Mouse (Mus musculus): ENCODE results near the gene Ube2g2. TPM values are rescaled to one million over a fixed set of nuclear protein-coding genes. Genes with fewer than 3 reads are reported as not detected.

Gene Ube2g2
- 66.6 and 69.5 TPM in 2 replicates for polyA plus RNA-seq (2015; fragmentation: Nextera tagmentation; extraction: Ambion mirVana)

DNA sequence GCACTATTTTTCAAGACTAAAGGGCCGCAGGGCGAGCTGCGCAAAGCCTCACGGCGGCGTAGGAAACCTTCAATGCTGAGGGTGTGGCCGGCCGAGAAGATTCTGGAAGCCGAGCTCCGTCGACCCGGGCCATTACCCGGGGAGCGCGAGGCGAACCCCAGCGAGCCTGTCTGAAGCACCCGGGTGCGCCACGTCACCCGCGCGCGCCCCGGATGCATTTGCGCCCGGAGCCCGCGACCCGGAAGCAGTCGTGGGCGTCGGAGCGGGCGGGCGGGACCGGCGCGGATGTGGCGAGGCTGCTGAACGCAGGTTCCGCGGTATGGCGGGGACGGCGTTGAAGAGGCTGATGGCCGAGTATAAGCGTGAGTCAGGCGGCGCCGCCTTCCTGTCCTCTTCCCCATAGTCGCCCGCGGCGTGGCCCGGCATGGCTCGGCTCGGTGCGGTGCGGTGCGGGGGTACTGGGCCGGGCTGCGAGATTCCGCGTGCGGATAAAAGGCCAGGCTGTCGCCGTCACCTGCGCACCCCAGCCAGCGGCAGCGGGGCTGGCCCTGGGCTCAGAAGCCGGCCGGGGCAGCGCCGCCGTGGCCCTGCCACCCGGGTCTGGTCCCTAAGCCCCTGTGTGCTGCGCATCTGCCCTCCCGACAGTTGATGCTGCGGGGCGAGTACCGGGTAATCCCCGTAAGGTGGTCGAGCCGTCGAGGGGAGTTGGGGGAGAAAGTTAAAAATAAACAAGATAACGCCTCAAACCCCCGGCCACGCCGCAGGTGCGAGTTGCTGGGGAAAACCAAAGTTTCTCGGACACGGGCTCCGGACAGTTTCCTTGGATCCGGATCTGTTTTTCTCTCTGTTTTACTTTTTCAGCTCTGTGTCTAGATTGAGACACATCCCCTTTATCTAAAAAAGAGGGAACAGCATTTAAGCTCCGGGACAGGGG lies at the start of gene Ube2g2:
Gene Ube2g2 (plus strand): TSS at position 221 of the 934 bp plus-strand sequence.
- Histone ChIP-seq H3K4me2 (ENCODE audit: low read depth, low read length) (peak within 1 kb of the TSS; percentile 71), H3K4me3 (ENCODE audit: low read length) (peak within 1 kb of the TSS; percentile 65), H3K27ac (ENCODE audit: low read length) (peak within 1 kb of the TSS; percentile 91), H3K27me3 (ENCODE audit: control insufficient read depth, insufficient read depth, low read depth, low read length) (no peaks in the 10 kb centered on the region), H3K9ac (ENCODE audit: low read length) (peak within 1 kb of the TSS; percentile 97), H3K4me1 (replicated peaks; ENCODE audit: control insufficient read depth, insufficient read depth, low read length) (peaks cover 29% of the 10 kb centered on the region), H3K9me3 (ENCODE audit: control insufficient read depth, low read length) (no peaks in the 10 kb centered on the region), H3K36me3 (ENCODE audit: control insufficient read depth, insufficient read depth, low read length) (peaks cover 11% of the 10 kb centered on the region)
- under 1% methylated on average over 85 of the region's 96 CpGs for WGBS
- ATAC-seq (ENCODE audit: low read depth) = peak; percentile 95

DNA sequence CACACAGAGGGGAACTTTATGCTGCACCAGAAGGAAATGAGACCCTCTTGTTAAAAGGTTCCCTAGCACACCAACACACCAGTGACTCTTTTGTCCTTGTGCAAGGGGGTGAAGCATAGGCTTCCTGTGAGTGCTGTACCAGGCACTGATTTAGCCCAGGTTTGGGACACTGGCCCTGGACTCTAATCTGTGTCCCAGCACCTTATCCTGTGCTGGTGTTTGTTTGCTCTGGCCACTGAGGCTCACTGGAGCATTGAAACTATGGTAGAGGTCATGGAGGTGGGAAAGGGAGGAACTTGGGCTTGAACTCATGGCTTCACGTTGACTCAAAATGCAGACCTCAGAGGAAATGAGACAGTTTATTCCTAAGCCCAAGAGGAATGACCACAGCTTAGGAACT lies 48.9 kb upstream of the Ube2g2 start:
- Histone ChIP-seq H3K4me3 (ENCODE audit: low read length) (no peak overlapping the region), H3K9ac (ENCODE audit: low read length) (no peak overlapping the region), H3K9me3 (ENCODE audit: control insufficient read depth, low read length) (no peaks in the 10 kb centered on the region), H3K36me3 (ENCODE audit: control insufficient read depth, insufficient read depth, low read length) (no peaks in the 10 kb centered on the region), H3K27me3 (ENCODE audit: control insufficient read depth, insufficient read depth, low read depth, low read length) (no peaks in the 10 kb centered on the region), H3K4me2 (ENCODE audit: low read depth, low read length) (no peak overlapping the region), H3K4me1 (replicated peaks; ENCODE audit: control insufficient read depth, insufficient read depth, low read length) (peaks cover 4% of the 10 kb centered on the region; the same call in 1 of the 2 replicates), H3K27ac (ENCODE audit: low read length) (no peak overlapping the region)
- WGBS = 63% methylated on average over 1 of the region's 1 CpGs
- ATAC-seq (ENCODE audit: low read depth) = no peak

DNA sequence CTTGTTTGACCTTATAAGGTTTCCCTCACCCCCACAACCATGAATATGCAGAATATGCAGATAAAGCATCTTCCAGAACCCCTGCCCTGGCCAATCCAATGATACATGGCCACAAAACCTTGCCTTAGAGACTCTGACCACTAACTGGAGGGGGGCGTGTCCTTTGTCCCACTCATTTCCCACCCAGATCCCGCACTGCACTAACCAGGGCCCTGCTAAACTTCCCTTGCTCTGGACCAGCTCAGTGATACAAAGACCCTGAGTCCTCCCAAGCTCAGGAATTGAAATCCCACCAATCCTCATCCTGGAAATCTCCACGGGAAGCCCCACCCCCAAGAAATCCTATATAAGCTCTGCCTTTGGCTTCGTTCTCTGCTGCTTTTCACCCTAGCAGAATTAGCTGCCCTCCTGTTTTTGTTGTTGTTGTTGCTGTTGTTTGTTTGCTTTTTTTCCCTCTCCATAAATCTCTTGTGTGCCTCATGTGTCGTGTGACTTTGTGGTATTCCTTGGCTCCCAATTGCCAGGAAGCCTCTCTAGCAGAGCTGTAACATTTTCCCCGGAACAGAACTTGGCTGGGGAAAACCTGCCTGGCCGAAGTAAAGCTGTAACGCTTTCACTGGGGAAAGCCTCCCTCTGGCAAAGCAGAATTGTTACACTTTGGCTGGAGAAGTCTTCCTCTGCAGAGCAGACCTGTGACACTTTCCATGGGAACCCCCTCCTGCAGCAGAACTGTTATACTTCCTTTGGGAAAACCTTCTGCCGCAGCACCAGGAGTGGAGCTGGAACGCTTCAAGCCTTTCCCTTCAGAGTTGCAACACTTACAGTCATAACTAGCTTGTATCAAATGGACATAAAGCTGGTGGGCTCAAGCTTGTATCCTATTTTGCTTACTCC lies 41.8 kb upstream of the Ube2g2 start:
- WGBS = 53% methylated on average over 10 of the region's 10 CpGs
- Histone ChIP-seq H3K9me3 (ENCODE audit: control insufficient read depth, low read length) (no peaks in the 10 kb centered on the region), H3K36me3 (ENCODE audit: control insufficient read depth, insufficient read depth, low read length) (no peaks in the 10 kb centered on the region; the same call in 1 of the 2 replicates), H3K9ac (ENCODE audit: low read length) (no peak overlapping the region), H3K4me2 (ENCODE audit: low read depth, low read length) (no peak overlapping the region), H3K4me1 (replicated peaks; ENCODE audit: control insufficient read depth, insufficient read depth, low read length) (peaks cover 23% of the 10 kb centered on the region), H3K4me3 (ENCODE audit: low read length) (no peak overlapping the region), H3K27me3 (ENCODE audit: control insufficient read depth, insufficient read depth, low read depth, low read length) (no peaks in the 10 kb centered on the region), H3K27ac (ENCODE audit: low read length) (no peak overlapping the region)
- ATAC-seq (ENCODE audit: low read depth) = no peak

DNA sequence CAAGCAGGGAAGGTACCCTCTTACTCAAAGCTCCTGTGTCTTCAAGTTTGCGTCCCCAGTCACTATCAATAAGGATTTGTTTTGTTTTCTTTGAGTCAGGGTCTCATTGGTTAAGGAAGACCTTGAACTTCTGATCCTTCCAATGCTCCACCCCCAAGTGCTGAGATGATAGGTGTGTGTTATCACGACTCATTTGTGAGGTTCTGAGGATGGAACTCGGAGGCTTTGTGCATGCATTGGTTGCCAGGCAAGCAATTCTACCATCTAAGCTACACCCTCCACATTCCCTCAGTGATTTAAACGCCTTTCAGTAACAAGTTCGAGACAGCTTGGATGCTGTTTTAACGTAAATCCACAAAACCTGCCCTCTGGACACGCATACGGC lies 41.1 kb upstream of the Ube2g2 start:
- WGBS = 4% methylated on average over 8 of the region's 8 CpGs
- Histone ChIP-seq H3K4me1 (replicated peaks; ENCODE audit: control insufficient read depth, insufficient read depth, low read length) (peaks cover 23% of the 10 kb centered on the region), H3K27me3 (ENCODE audit: control insufficient read depth, insufficient read depth, low read depth, low read length) (no peaks in the 10 kb centered on the region), H3K9me3 (ENCODE audit: control insufficient read depth, low read length) (no peaks in the 10 kb centered on the region), H3K4me3 (ENCODE audit: low read length) (peak overlapping the region; percentile 92), H3K9ac (ENCODE audit: low read length) (peak overlapping the region; percentile 71), H3K36me3 (ENCODE audit: control insufficient read depth, insufficient read depth, low read length) (no peaks in the 10 kb centered on the region; the same call in 1 of the 2 replicates), H3K27ac (ENCODE audit: low read length) (0 out of 2 replicates have a peak overlapping the region, but pooled peaks have one; percentile 21), H3K4me2 (ENCODE audit: low read depth, low read length) (peak overlapping the region; percentile 87)
- peak; percentile 0; the same call in 1 of the 2 replicates for ATAC-seq (ENCODE audit: low read depth)

DNA sequence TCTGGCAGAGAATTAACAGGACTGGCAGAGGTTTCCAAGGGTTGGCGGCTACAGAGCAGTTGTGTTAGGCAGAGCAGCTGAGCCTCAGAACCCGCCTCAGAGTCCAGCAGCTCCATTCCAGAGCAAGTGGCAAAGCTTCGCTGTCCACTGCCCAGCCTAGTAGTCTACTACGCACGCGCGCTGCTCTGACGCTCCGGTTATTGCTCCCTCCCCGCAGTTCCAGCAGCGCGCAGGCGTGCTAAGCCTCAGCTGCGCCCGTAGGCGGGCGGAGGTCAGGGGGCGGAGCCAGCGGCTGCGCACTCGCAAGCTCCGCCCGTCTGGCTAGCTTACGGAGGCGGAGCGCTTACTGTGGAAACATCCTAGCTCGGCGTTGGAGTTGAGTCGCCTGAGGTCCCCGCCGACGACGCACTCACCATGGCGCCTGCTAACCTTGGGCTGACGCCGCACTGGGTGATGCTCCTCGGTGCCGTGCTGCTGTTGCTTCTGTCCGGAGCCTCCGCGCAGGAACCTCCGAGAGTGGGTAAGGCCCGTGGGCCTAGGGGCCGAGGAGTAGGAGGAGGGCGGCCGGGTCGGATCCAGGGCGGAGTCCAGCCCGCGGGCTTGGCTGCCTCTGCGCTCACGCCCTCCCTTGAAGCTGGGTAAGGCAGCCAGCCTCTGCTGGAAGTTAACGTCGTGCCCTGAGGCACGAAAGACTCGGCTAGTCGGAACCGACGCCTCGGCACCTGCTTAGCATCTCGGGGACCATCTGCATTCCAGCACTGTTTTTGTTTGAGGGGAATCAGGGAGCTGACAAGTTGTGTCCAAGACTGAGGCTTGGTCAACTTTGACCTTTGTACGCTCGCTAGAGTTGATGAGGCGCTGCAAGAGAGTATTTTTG lies 40.4 kb upstream of the Ube2g2 start, which contains the start of gene Pttg1ip:
Gene Pttg1ip (plus strand): TSS at position 313 of the 877 bp plus-strand sequence.
- peak; percentile 97 for ATAC-seq (ENCODE audit: low read depth)
- H3K4me3 ChIP-seq (ENCODE audit: low read length) = peak within 1 kb of the TSS; percentile 92
- H3K9me3 ChIP-seq (ENCODE audit: control insufficient read depth, low read length) = no peaks in the 10 kb centered on the region
- no peaks in the 10 kb centered on the region for H3K27me3 ChIP-seq (ENCODE audit: control insufficient read depth, insufficient read depth, low read depth, low read length)
- H3K27ac ChIP-seq (ENCODE audit: low read length) = peak within 1 kb of the TSS; percentile 96
- H3K9ac ChIP-seq (ENCODE audit: low read length) = peak within 1 kb of the TSS; percentile 92
- no peaks in the 10 kb centered on the region; the same call in 1 of the 2 replicates for H3K36me3 ChIP-seq (ENCODE audit: control insufficient read depth, insufficient read depth, low read length)
- H3K4me1 ChIP-seq (replicated peaks; ENCODE audit: control insufficient read depth, insufficient read depth, low read length) = peaks cover 23% of the 10 kb centered on the region
- WGBS = under 1% methylated on average over 64 of the region's 64 CpGs
- peak within 1 kb of the TSS; percentile 94 for H3K4me2 ChIP-seq (ENCODE audit: low read depth, low read length)

DNA sequence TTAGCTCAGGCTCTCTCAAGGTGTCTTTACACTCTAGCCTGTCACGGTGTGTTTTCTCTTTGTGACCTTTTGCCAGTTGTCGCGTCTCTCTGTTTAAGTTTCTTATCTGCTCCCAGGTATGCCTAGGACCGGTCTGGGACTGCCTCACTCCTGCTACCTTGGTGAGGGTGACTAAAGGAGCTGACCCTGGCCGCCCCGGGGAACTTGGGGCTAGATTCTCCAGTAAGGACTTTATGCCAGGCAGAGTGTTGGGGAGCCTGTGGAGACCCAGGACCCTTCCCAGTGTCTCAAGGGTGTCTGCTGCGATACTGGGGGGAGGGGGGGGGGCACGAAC lies 39.8 kb upstream of the Ube2g2 start:
- Histone ChIP-seq H3K9ac (ENCODE audit: low read length) (peak overlapping the region; percentile 92), H3K4me2 (ENCODE audit: low read depth, low read length) (peak overlapping the region; percentile 94), H3K4me1 (replicated peaks; ENCODE audit: control insufficient read depth, insufficient read depth, low read length) (peaks cover 23% of the 10 kb centered on the region), H3K27me3 (ENCODE audit: control insufficient read depth, insufficient read depth, low read depth, low read length) (no peaks in the 10 kb centered on the region), H3K36me3 (ENCODE audit: control insufficient read depth, insufficient read depth, low read length) (no peaks in the 10 kb centered on the region; the same call in 1 of the 2 replicates), H3K4me3 (ENCODE audit: low read length) (peak overlapping the region; percentile 92), H3K27ac (ENCODE audit: low read length) (peak overlapping the region; percentile 96), H3K9me3 (ENCODE audit: control insufficient read depth, low read length) (no peaks in the 10 kb centered on the region)
- WGBS = 5% methylated on average over 8 of the region's 8 CpGs
- 0 out of 2 replicates have a peak, but pooled peaks have one; percentile 3 for ATAC-seq (ENCODE audit: low read depth)

DNA sequence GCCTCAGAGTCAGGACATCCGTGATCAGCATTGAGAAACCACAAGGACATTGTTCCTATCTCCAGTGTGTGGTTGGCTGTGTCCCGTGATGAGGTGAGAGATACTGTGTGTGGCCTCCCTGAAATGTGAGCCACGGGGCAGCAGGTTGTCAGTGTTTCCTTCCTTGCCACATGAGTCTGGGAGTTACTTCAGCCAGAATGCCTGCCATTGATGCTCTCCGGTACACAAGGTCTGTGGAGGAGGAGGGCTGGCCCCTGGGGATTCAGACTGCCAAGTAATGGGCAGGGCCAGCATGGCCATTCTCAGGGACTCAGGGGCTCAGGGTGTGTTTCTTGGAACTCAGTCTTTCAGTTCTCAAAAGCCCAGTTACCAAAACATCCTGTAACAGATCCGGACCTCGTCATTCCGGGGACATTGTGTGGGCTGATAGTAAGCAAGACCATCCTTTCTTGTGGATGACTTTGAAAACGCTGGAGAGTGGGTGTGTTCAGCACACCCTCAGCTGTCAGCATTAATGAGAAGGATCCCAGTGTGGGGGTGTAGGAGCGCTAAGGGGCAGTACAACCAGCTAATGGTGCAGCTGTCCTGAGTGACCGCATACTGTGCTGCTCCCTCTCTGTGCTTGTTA lies 38.2 kb upstream of the Ube2g2 start:
- Histone ChIP-seq H3K27ac (ENCODE audit: low read length) (no peak overlapping the region), H3K36me3 (ENCODE audit: control insufficient read depth, insufficient read depth, low read length) (no peaks in the 10 kb centered on the region; the same call in 1 of the 2 replicates), H3K27me3 (ENCODE audit: control insufficient read depth, insufficient read depth, low read depth, low read length) (no peaks in the 10 kb centered on the region), H3K9me3 (ENCODE audit: control insufficient read depth, low read length) (no peaks in the 10 kb centered on the region), H3K4me1 (replicated peaks; ENCODE audit: control insufficient read depth, insufficient read depth, low read length) (peaks cover 23% of the 10 kb centered on the region), H3K9ac (ENCODE audit: low read length) (no peak overlapping the region), H3K4me3 (ENCODE audit: low read length) (no peak overlapping the region), H3K4me2 (ENCODE audit: low read depth, low read length) (no peak overlapping the region)
- no peak for ATAC-seq (ENCODE audit: low read depth)
- WGBS = 62% methylated on average over 10 of the region's 10 CpGs

DNA sequence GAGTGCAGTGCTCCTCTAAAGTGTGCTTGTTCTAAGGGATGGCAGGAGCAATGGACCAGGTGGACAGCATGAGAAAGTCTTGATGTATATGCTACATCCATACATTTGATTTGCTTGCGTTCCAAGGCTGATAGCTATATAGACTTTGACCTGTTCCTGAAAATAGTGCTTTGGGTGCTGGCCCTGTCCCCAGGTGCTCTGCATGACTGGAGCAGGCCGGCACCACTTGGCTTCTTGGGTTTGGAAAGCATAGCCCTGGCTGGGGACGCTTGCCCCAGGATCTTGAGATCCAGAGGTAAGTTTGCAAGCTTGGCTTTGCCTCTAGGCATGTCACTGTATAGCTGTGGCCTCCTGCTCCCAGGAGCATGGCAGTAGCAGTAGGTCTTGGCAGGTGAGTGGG lies 35.4 kb upstream of the Ube2g2 start:
- no peak for ATAC-seq (ENCODE audit: low read depth)
- Histone ChIP-seq H3K4me1 (replicated peaks; ENCODE audit: control insufficient read depth, insufficient read depth, low read length) (peaks cover 22% of the 10 kb centered on the region), H3K27ac (ENCODE audit: low read length) (no peak overlapping the region), H3K36me3 (ENCODE audit: control insufficient read depth, insufficient read depth, low read length) (peaks cover 5% of the 10 kb centered on the region; the same call in 1 of the 2 replicates), H3K9ac (ENCODE audit: low read length) (no peak overlapping the region), H3K4me3 (ENCODE audit: low read length) (no peak overlapping the region), H3K4me2 (ENCODE audit: low read depth, low read length) (no peak overlapping the region), H3K27me3 (ENCODE audit: control insufficient read depth, insufficient read depth, low read depth, low read length) (no peaks in the 10 kb centered on the region), H3K9me3 (ENCODE audit: control insufficient read depth, low read length) (no peaks in the 10 kb centered on the region)
- WGBS = 76% methylated on average over 3 of the region's 3 CpGs
